Mouse (Mus musculus): ENCODE results near the gene Mafk. TPM values are rescaled to one million over a fixed set of nuclear protein-coding genes. Genes with fewer than 3 reads are reported as not detected.

The Mafk gene
- total RNA-seq, 2 experiments from 2014 or later: 19.5 to 33.9 TPM

- no peak for DNase-seq (ENCODE audit: low spot score)
Measured at GRCm38 (mm10) chr5:139817292-139817691, 26.0 kb downstream of the Mafk start.

- no peak for DNase-seq (ENCODE audit: low spot score)
Measured at GRCm38 (mm10) chr5:139818056-139818455, 26.7 kb downstream of the Mafk start.

GRCm38 (mm10) chr5:139818801-139819200, 27.5 kb downstream of the Mafk start:
- peak; percentile 37 for DNase-seq (ENCODE audit: low spot score)

GRCm38 (mm10) chr5:139819538-139820181, 28.3 kb downstream of the Mafk start, which contains the start of gene Tmem184a:
Tmem184a (minus strand) TSS chr5:139819917.
- DNase-seq (ENCODE audit: low spot score): no peak

- DNase-seq (ENCODE audit: low spot score): no peak
Measured at GRCm38 (mm10) chr5:139821466-139822459, 30.4 kb downstream of the Mafk start.

GRCm38 (mm10) chr5:139824531-139824930, 33.2 kb downstream of the Mafk start:
- no peak for DNase-seq (ENCODE audit: low spot score)

DNA sequence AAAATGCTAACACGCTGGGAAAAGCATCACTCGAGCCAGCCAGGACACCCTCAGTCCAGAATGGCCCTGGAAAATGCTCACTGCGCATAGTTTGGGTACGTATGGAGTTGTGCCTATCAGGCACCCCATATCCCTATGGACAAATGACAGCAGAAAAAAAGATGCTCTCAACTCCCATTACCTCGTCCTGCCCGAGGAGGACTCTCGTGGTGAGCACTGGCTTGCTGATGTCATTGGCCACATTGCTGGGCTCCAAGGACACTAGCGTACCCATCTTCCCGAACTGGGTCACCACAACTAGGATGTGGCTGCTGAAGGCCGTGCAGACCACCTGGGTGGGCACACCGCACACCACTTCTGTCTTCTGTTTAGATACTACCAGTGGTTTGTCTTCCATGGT, 34.6 kb downstream of the Mafk start:
- no peak for DNase-seq (ENCODE audit: low spot score)

GRCm38 (mm10) chr5:139826357-139827055, 35.2 kb downstream of the Mafk start, which contains the start of the genes Gm26938 and Psmg3:
Gm26938 (minus strand) TSS chr5:139826407.
Psmg3 (minus strand) TSS chr5:139826885.
- peak; percentile 93 for DNase-seq (ENCODE audit: low spot score)

- no peak for DNase-seq (ENCODE audit: low spot score)
Measured at GRCm38 (mm10) chr5:139827593-139827992, 36.3 kb downstream of the Mafk start.

DNA sequence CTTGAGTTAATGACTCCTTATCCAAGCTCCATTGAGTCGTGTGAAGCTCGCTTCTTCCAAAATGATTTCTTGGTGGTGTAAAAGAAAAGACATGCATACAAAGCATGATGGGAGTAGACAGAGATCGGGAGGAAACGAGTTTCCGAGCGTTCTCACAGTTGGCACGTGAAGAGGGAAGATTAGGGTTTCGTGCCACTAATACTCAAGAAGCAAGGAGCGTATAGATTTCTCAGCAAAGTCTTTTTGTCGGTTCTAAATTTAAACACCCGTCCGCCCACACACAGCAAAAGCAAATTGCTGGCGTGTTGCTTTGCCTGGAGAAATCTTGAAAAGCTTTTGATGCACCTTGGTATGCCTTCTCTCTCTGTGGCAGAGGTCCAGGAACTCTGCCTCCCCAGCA, 38.1 kb downstream of the Mafk start:
- no peak for DNase-seq (ENCODE audit: low spot score)

DNA sequence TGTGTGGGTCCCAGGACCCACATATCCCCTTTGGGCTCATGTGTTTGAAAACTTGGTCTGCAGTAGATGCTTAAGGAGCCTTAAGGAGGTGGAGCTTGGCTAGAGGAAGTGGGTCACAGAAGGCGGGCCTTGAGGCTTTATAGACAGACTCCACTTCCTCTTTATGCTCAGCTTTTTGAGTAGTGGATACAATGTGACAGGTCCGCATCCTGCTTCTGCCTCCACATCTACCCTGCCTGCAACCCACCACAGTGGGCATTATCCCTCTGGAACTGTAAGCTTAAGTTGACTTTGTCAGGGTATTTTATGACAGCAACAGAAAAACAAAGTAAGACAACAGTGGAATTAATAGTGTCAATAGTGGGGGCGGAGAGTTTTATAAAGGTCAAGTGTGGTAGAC, 39.4 kb downstream of the Mafk start:
- DNase-seq (ENCODE audit: low spot score): no peak

DNA sequence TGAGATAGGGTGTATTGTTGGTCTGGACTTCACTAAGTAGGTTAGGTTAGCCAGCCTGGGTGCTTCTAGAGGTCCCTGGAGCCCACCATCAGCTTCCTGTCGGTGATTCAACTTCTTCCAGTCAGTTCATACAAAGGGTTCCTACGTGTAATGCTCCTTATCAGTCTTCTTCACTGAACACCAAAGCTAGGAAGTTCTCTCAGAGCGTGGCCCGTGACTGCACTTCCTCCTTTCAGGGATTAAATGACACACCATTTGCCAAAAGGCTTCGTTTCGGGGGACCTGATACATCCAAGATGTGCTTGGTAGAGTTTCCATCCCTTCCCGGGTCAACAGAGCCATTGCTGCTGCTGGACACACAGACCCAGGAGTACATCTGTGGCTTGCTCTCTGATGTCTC, 40.8 kb downstream of the Mafk start:
- DNase-seq (ENCODE audit: low spot score): no peak

DNA sequence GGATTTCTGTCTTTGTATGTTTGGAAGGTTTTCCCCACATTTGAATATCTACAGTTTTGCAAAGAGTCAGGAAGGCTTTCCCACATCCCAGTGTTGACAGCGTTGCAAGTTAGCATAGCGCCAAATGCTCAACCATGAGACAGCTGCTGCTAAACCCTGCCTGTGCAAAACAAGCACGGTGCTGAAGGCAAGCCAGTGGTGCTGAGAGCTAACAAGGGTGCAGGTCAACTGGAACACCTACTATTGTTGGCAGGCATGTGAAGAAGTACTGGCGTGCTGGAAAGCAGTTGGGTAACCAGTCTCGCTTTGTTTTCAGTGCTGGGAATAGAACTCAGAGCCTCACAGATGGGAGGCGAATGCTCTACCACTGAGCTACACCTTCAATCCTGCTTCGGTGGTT, 44.4 kb downstream of the Mafk start:
- DNase-seq (ENCODE audit: low spot score): no peak

- peak; percentile 62 for DNase-seq (ENCODE audit: low spot score)
Measured at GRCm38 (mm10) chr5:139838476-139838892, 47.2 kb downstream of the Mafk start.

DNA sequence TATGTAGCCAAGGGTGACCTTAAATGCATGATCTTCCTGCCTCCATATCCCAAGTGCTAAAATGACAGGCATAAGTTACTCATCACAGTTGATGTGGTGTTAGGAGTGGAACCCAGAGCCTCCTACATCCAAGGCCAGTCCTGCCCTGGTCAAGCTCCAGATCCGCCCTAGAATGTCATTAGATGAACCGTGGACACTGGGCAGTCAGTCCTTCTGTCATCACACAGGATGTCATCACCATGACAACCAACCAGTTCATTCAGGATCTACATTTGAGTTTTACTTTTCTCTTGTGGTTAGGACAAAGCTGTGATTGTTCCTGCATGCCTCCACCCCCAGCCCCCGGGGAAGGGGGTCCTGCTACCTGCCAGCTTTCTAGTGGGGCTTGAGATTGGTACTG, 47.8 kb downstream of the Mafk start:
- no peak for DNase-seq (ENCODE audit: low spot score)

GRCm38 (mm10) chr5:139849626-139850320, 58.5 kb downstream of the Mafk start:
- no peak for DNase-seq (ENCODE audit: low spot score)

Small RNAs within 50 kb of the gene (microRNA-seq; reads per million reads assigned to microRNA genes)
- gene Mir7037: not detected

Other genes starting within 250 kb of the Mafk start
- gene Uncx, start 248.0 kb upstream of the Mafk start, total RNA-seq (2021): not detected
- gene Micall2, start 55.2 kb upstream of the Mafk start, total RNA-seq (2021): under 1 TPM; 0.30 to 0.57 TPM
- 10 to 100 TPM; 31.5 to 37.6 TPM for gene Ints1, start 15.8 kb upstream of the Mafk start, total RNA-seq (2021)
- gene Tmem184a, start 28.4 kb downstream of the Mafk start, total RNA-seq (2021): under 1 TPM; 0.78 to 0.84 TPM
- not detected for gene Gm26938, start 34.9 kb downstream of the Mafk start, total RNA-seq (2021)
- 10 to 100 TPM in 1 of 2 experiments, 1 to 10 TPM in 1; 7.8 to 10.6 TPM for gene Psmg3, start 35.4 kb downstream of the Mafk start, total RNA-seq (2021)
- gene Elfn1, start 116.4 kb downstream of the Mafk start, total RNA-seq (2021): not detected

Measured in gastrocnemius, adult 18-20 months (tissue).